Mouse (Mus musculus): Measurements from ENCODE around the gene Gna14. TPM values are rescaled to one million over a fixed set of nuclear protein-coding genes. Genes with fewer than 3 reads are reported as not detected.

Gene Gna14
- polyA plus RNA-seq, 1 experiment from 2014 or later = 1.3 TPM

- no peak overlapping the region for H3K9ac ChIP-seq
- no peak overlapping the region for H3K4me2 ChIP-seq
- H3K36me3 ChIP-seq = no peaks in the 10 kb centered on the region
- no peak for ATAC-seq (replicated peaks; ENCODE audit: insufficient number of reproducible peaks, insufficient read depth, low FRiP score, low read depth)
- no peak overlapping the region for H3K27ac ChIP-seq
- WGBS = 47% methylated on average over 2 of the region's 2 CpGs
- no peaks in the 10 kb centered on the region for H3K9me3 ChIP-seq (replicated peaks)
- no peaks in the 10 kb centered on the region for H3K4me1 ChIP-seq (replicated peaks)
- no peak overlapping the region for H3K4me3 ChIP-seq
- no peaks in the 10 kb centered on the region for H3K27me3 ChIP-seq
These were observed 20.6 kb downstream of the Gna14 start for GRCm38 (mm10) chr19:16456181-16456580.

GRCm38 (mm10) chr19:16457127-16457526 is 21.6 kb downstream of the Gna14 start:
- ATAC-seq (replicated peaks; ENCODE audit: insufficient number of reproducible peaks, insufficient read depth, low FRiP score, low read depth) = no peak

GRCm38 (mm10) chr19:16459317-16459716 is 23.8 kb downstream of the Gna14 start:
- no peak overlapping the region for H3K4me3 ChIP-seq
- no peak overlapping the region for H3K27ac ChIP-seq
- H3K9me3 ChIP-seq (replicated peaks) = no peaks in the 10 kb centered on the region
- no peaks in the 10 kb centered on the region for H3K27me3 ChIP-seq
- H3K36me3 ChIP-seq = no peaks in the 10 kb centered on the region
- no peak for ATAC-seq (replicated peaks; ENCODE audit: insufficient number of reproducible peaks, insufficient read depth, low FRiP score, low read depth)
- 63% methylated on average over 5 of the region's 5 CpGs for WGBS
- no peak overlapping the region for H3K4me2 ChIP-seq
- H3K4me1 ChIP-seq (replicated peaks) = no peaks in the 10 kb centered on the region
- no peak overlapping the region for H3K9ac ChIP-seq

More at GRCm38 (mm10) chr19:16457127-16457526, 21.6 kb downstream of the Gna14 start:
- 64% methylated on average over 6 of the region's 6 CpGs for WGBS
- H3K36me3 ChIP-seq = no peaks in the 10 kb centered on the region
- H3K9me3 ChIP-seq (replicated peaks) = no peaks in the 10 kb centered on the region
- H3K9ac ChIP-seq = no peak overlapping the region
- no peak overlapping the region for H3K4me3 ChIP-seq
- H3K27ac ChIP-seq = no peak overlapping the region
- no peaks in the 10 kb centered on the region for H3K4me1 ChIP-seq (replicated peaks)
- no peaks in the 10 kb centered on the region for H3K27me3 ChIP-seq
- no peak overlapping the region for H3K4me2 ChIP-seq

GRCm38 (mm10) chr19:16460292-16460691 is 24.7 kb downstream of the Gna14 start:
- 71% methylated on average over 6 of the region's 6 CpGs for WGBS
- Histone ChIP-seq H3K4me3 (no peak overlapping the region), H3K9ac (no peak overlapping the region), H3K9me3 (replicated peaks) (no peaks in the 10 kb centered on the region), H3K27ac (no peak overlapping the region), H3K4me2 (no peak overlapping the region), H3K27me3 (no peaks in the 10 kb centered on the region), H3K4me1 (replicated peaks) (no peaks in the 10 kb centered on the region), H3K36me3 (no peaks in the 10 kb centered on the region)
- ATAC-seq (replicated peaks; ENCODE audit: insufficient number of reproducible peaks, insufficient read depth, low FRiP score, low read depth) = no peak

- H3K9me3 ChIP-seq (replicated peaks) = no peaks in the 10 kb centered on the region
- no peak overlapping the region for H3K4me2 ChIP-seq
- no peaks in the 10 kb centered on the region for H3K4me1 ChIP-seq (replicated peaks)
- no peak overlapping the region for H3K27ac ChIP-seq
- no peaks in the 10 kb centered on the region for H3K36me3 ChIP-seq
- no peak for ATAC-seq (replicated peaks; ENCODE audit: insufficient number of reproducible peaks, insufficient read depth, low FRiP score, low read depth)
- H3K27me3 ChIP-seq = no peaks in the 10 kb centered on the region
- 82% methylated on average over 14 of the region's 14 CpGs for WGBS
- H3K4me3 ChIP-seq = no peak overlapping the region
- no peak overlapping the region for H3K9ac ChIP-seq
These were observed 25.3 kb downstream of the Gna14 start for GRCm38 (mm10) chr19:16460831-16461230.

- WGBS = 72% methylated on average over 9 of the region's 9 CpGs
- Histone ChIP-seq H3K4me2 (no peak overlapping the region), H3K9ac (no peak overlapping the region), H3K9me3 (replicated peaks) (no peaks in the 10 kb centered on the region), H3K36me3 (no peaks in the 10 kb centered on the region), H3K27me3 (no peaks in the 10 kb centered on the region), H3K4me1 (replicated peaks) (no peaks in the 10 kb centered on the region), H3K27ac (no peak overlapping the region), H3K4me3 (no peak overlapping the region)
- ATAC-seq (replicated peaks; ENCODE audit: insufficient number of reproducible peaks, insufficient read depth, low FRiP score, low read depth) = no peak
These were observed 26.9 kb downstream of the Gna14 start for GRCm38 (mm10) chr19:16462461-16462860.

GRCm38 (mm10) chr19:16464730-16465129 is 29.2 kb downstream of the Gna14 start:
- H3K9me3 ChIP-seq (replicated peaks) = no peaks in the 10 kb centered on the region

GRCm38 (mm10) chr19:16468756-16469374 is 33.3 kb downstream of the Gna14 start:
- Histone ChIP-seq H3K4me3 (no peak overlapping the region), H3K36me3 (no peaks in the 10 kb centered on the region), H3K9me3 (replicated peaks) (no peaks in the 10 kb centered on the region; the same call in 1 of the 2 replicates), H3K27ac (no peak overlapping the region), H3K9ac (no peak overlapping the region), H3K4me2 (no peak overlapping the region), H3K4me1 (replicated peaks) (no peaks in the 10 kb centered on the region), H3K27me3 (no peaks in the 10 kb centered on the region)
- 55% methylated on average over 2 of the region's 2 CpGs for WGBS
- no peak for ATAC-seq (replicated peaks; ENCODE audit: insufficient number of reproducible peaks, insufficient read depth, low FRiP score, low read depth)

More at GRCm38 (mm10) chr19:16464730-16465129, 29.2 kb downstream of the Gna14 start:
- Histone ChIP-seq H3K4me1 (replicated peaks) (no peaks in the 10 kb centered on the region), H3K4me2 (no peak overlapping the region), H3K27ac (no peak overlapping the region), H3K36me3 (no peaks in the 10 kb centered on the region), H3K9ac (no peak overlapping the region), H3K4me3 (no peak overlapping the region), H3K27me3 (no peaks in the 10 kb centered on the region)
- WGBS = 63% methylated on average over 4 of the region's 4 CpGs
- ATAC-seq (replicated peaks; ENCODE audit: insufficient number of reproducible peaks, insufficient read depth, low FRiP score, low read depth) = no peak

GRCm38 (mm10) chr19:16472655-16473054 is 37.1 kb downstream of the Gna14 start:
- H3K27me3 ChIP-seq = no peaks in the 10 kb centered on the region
- no peaks in the 10 kb centered on the region for H3K36me3 ChIP-seq
- 67% methylated on average over 5 of the region's 5 CpGs for WGBS
- H3K9me3 ChIP-seq (replicated peaks) = no peaks in the 10 kb centered on the region; the same call in 1 of the 2 replicates
- H3K4me2 ChIP-seq = no peak overlapping the region
- no peak overlapping the region for H3K4me3 ChIP-seq
- H3K9ac ChIP-seq = no peak overlapping the region
- H3K27ac ChIP-seq = no peak overlapping the region
- H3K4me1 ChIP-seq (replicated peaks) = no peaks in the 10 kb centered on the region
- ATAC-seq (replicated peaks; ENCODE audit: insufficient number of reproducible peaks, insufficient read depth, low FRiP score, low read depth) = no peak

GRCm38 (mm10) chr19:16477314-16477946 is 41.9 kb downstream of the Gna14 start:
- Histone ChIP-seq H3K4me1 (replicated peaks) (no peaks in the 10 kb centered on the region), H3K4me2 (no peak overlapping the region), H3K9ac (no peak overlapping the region), H3K27me3 (no peaks in the 10 kb centered on the region), H3K4me3 (no peak overlapping the region), H3K27ac (no peak overlapping the region), H3K9me3 (replicated peaks) (no peaks in the 10 kb centered on the region; the same call in 1 of the 2 replicates), H3K36me3 (no peaks in the 10 kb centered on the region)
- WGBS = 57% methylated on average over 12 of the region's 12 CpGs
- ATAC-seq (replicated peaks; ENCODE audit: insufficient number of reproducible peaks, insufficient read depth, low FRiP score, low read depth) = no peak

- H3K9me3 ChIP-seq (replicated peaks) = no peaks in the 10 kb centered on the region; the same call in 1 of the 2 replicates
- no peaks in the 10 kb centered on the region for H3K27me3 ChIP-seq
- no peak overlapping the region for H3K4me3 ChIP-seq
- no peaks in the 10 kb centered on the region for H3K36me3 ChIP-seq
- no peak for ATAC-seq (replicated peaks; ENCODE audit: insufficient number of reproducible peaks, insufficient read depth, low FRiP score, low read depth)
- WGBS = 61% methylated on average over 8 of the region's 8 CpGs
- no peak overlapping the region for H3K9ac ChIP-seq
- H3K27ac ChIP-seq = no peak overlapping the region
- H3K4me2 ChIP-seq = no peak overlapping the region
- H3K4me1 ChIP-seq (replicated peaks) = no peaks in the 10 kb centered on the region
These were observed 42.6 kb downstream of the Gna14 start for GRCm38 (mm10) chr19:16478186-16478607.

GRCm38 (mm10) chr19:16482047-16482446 is 46.5 kb downstream of the Gna14 start:
- no peak overlapping the region for H3K9ac ChIP-seq
- no peak for ATAC-seq (replicated peaks; ENCODE audit: insufficient number of reproducible peaks, insufficient read depth, low FRiP score, low read depth)
- H3K9me3 ChIP-seq (replicated peaks) = no peaks in the 10 kb centered on the region
- no peak overlapping the region for H3K4me2 ChIP-seq
- no peak overlapping the region for H3K27ac ChIP-seq
- WGBS = 68% methylated on average over 3 of the region's 3 CpGs
- no peaks in the 10 kb centered on the region for H3K4me1 ChIP-seq (replicated peaks)
- H3K36me3 ChIP-seq = no peaks in the 10 kb centered on the region
- H3K4me3 ChIP-seq = no peak overlapping the region
- H3K27me3 ChIP-seq = no peaks in the 10 kb centered on the region
